Mouse (Mus musculus): ENCODE data around the gene Slc31a1. TPM values are rescaled to one million over a fixed set of nuclear protein-coding genes. Genes with fewer than 3 reads are reported as not detected.

The Slc31a1 gene
- polyA plus RNA-seq, 1 experiment = 0.09 TPM

GRCm38 (mm10) chr4:62430678-62431077, 70.2 kb downstream of the Slc31a1 start:
- H3K27me3 ChIP-seq (ENCODE audit: control insufficient read depth) = 0 out of 2 replicates have a peak, but pooled peaks cover 2% of the 10 kb centered on the region
- H3K36me3 ChIP-seq (ENCODE audit: control insufficient read depth) = peaks cover 10% of the 10 kb centered on the region

DNA sequence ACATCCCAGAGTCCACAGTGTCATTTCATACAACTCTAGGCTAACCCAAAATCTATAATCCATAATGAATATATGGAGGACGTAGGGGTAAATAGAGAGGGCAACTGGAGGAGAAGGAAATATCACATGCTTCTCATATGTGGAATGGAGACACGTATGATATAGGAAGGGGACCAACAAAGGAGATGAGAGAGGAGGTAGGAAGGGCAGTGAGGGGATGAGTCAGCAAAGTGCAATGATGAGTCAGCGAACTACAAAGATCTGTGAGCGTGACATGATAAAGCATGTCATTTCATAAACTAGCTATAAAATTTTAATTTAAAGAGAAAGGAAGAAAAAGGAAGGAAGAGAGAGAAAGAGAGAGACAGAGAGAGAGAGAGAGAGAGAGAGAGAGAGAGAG, 71.0 kb downstream of the Slc31a1 start:
- TF ChIP-seq TAL1 (IDR thresholded peaks at IDR 0.05; ENCODE audit: low read length) = no peak
- TF ChIP-seq GATA1 (IDR thresholded peaks at IDR 0.05; ENCODE audit: low read length) = no peak
- peaks cover 43% of the 10 kb centered on the region for H3K4me1 ChIP-seq (ENCODE audit: control insufficient read depth)
- H3K27me3 ChIP-seq (ENCODE audit: control insufficient read depth) = 0 out of 2 replicates have a peak, but pooled peaks cover 2% of the 10 kb centered on the region
- H3K4me3 ChIP-seq (replicated peaks) = no peak overlapping the region
- peaks cover 3% of the 10 kb centered on the region; the same call in 1 of the 2 replicates for H3K36me3 ChIP-seq (ENCODE audit: control insufficient read depth)
- H3K9me3 ChIP-seq (ENCODE audit: control insufficient read depth, low read length) = no peaks in the 10 kb centered on the region

More at GRCm38 (mm10) chr4:62430678-62431077, 70.2 kb downstream of the Slc31a1 start:
- H3K9me3 ChIP-seq (ENCODE audit: control insufficient read depth, low read length) = no peaks in the 10 kb centered on the region
- no peak for TF ChIP-seq GATA1 (IDR thresholded peaks at IDR 0.05; ENCODE audit: low read length)
- no peak for TF ChIP-seq TAL1 (IDR thresholded peaks at IDR 0.05; ENCODE audit: low read length)
- H3K4me1 ChIP-seq (ENCODE audit: control insufficient read depth) = peaks cover 43% of the 10 kb centered on the region
- no peak overlapping the region for H3K4me3 ChIP-seq (replicated peaks)

GRCm38 (mm10) chr4:62433939-62434870, 73.7 kb downstream of the Slc31a1 start:
- Histone ChIP-seq H3K4me3 (replicated peaks) (no peak overlapping the region), H3K36me3 (ENCODE audit: control insufficient read depth) (no peaks in the 10 kb centered on the region), H3K27me3 (ENCODE audit: control insufficient read depth) (no peaks in the 10 kb centered on the region), H3K9me3 (ENCODE audit: control insufficient read depth, low read length) (no peaks in the 10 kb centered on the region), H3K4me1 (ENCODE audit: control insufficient read depth) (peaks cover 28% of the 10 kb centered on the region)
- TF ChIP-seq GATA1 (IDR thresholded peaks at IDR 0.05; ENCODE audit: low read length) (no peak), TAL1 (IDR thresholded peaks at IDR 0.05; ENCODE audit: low read length) (no peak)

DNA sequence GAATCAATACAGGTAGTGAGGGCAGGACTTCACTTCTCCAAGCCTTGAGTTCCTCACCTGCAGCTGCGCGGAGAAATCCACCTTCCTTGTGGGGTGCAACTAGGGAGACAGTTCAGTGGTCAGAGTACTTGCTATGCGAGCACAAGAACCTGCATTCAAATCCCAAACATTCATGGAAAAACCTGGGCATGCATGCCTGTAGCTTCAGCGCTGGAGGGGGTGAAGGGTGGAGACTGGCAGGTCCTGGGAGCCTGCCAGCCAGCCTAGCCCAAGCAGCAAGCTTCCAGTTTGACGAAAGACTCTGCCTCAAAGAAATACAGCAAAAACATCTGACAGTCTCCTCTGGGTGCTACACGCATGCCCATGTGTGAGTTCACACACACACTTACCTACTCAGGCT, 74.6 kb downstream of the Slc31a1 start, which contains the start of gene Rnf183:
Rnf183 (minus strand) TSS at position 172 of the 400 bp plus-strand sequence.
- Histone ChIP-seq H3K9me3 (ENCODE audit: control insufficient read depth, low read length) (no peaks in the 10 kb centered on the region), H3K27me3 (ENCODE audit: control insufficient read depth) (no peaks in the 10 kb centered on the region), H3K36me3 (ENCODE audit: control insufficient read depth) (no peaks in the 10 kb centered on the region), H3K4me1 (ENCODE audit: control insufficient read depth) (peaks cover 25% of the 10 kb centered on the region), H3K4me3 (replicated peaks) (no peak within 1 kb of the TSS)
- TF ChIP-seq GATA1 (IDR thresholded peaks at IDR 0.05; ENCODE audit: low read length) (no peak), TAL1 (IDR thresholded peaks at IDR 0.05; ENCODE audit: low read length) (no peak)

DNA sequence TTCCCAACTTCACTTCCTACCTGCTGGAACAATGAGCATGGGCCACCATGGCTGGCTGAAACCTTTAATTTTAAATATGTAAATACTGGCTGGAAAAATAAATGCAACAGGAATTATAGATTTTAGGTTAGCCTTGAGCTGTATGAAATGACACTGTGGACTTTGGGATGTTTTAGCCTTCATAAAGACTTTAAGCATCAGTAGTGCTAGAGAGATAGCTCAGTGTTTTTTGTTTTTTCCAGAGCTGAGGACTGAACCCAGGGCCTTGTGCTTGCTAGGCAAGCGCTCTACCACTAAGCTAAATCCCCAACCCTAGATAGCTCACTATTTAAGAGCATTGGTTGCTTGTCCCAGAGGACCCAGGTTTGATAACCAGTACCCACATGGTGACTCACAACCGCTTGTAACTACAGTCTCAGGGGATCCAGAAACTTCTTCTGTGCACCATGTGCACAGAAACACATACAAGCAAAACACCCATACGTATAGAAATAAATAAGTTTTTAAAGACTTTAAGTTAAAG, 76.8 kb downstream of the Slc31a1 start:
- Histone ChIP-seq H3K4me1 (ENCODE audit: control insufficient read depth) (peaks cover 5% of the 10 kb centered on the region), H3K27me3 (ENCODE audit: control insufficient read depth) (no peaks in the 10 kb centered on the region), H3K4me3 (replicated peaks) (no peak overlapping the region), H3K36me3 (ENCODE audit: control insufficient read depth) (no peaks in the 10 kb centered on the region), H3K9me3 (ENCODE audit: control insufficient read depth, low read length) (no peaks in the 10 kb centered on the region; the same call in 1 of the 2 replicates)
- TF ChIP-seq TAL1 (IDR thresholded peaks at IDR 0.05; ENCODE audit: low read length) (no peak), GATA1 (IDR thresholded peaks at IDR 0.05; ENCODE audit: low read length) (no peak)

GRCm38 (mm10) chr4:62437871-62438270, 77.3 kb downstream of the Slc31a1 start:
- Histone ChIP-seq H3K9me3 (ENCODE audit: control insufficient read depth, low read length) (no peaks in the 10 kb centered on the region; the same call in 1 of the 2 replicates), H3K4me3 (replicated peaks) (no peak overlapping the region), H3K4me1 (ENCODE audit: control insufficient read depth) (peaks cover 2% of the 10 kb centered on the region), H3K27me3 (ENCODE audit: control insufficient read depth) (no peaks in the 10 kb centered on the region), H3K36me3 (ENCODE audit: control insufficient read depth) (no peaks in the 10 kb centered on the region)
- no peak for TF ChIP-seq GATA1 (IDR thresholded peaks at IDR 0.05; ENCODE audit: low read length)
- TF ChIP-seq TAL1 (IDR thresholded peaks at IDR 0.05; ENCODE audit: low read length) = no peak

- Histone ChIP-seq H3K27me3 (ENCODE audit: control insufficient read depth) (no peaks in the 10 kb centered on the region), H3K36me3 (ENCODE audit: control insufficient read depth) (no peaks in the 10 kb centered on the region), H3K9me3 (ENCODE audit: control insufficient read depth, low read length) (no peaks in the 10 kb centered on the region; the same call in 1 of the 2 replicates), H3K4me3 (replicated peaks) (no peak overlapping the region), H3K4me1 (ENCODE audit: control insufficient read depth) (no peaks in the 10 kb centered on the region)
- TF ChIP-seq TAL1 (IDR thresholded peaks at IDR 0.05; ENCODE audit: low read length) = no peak
- no peak for TF ChIP-seq GATA1 (IDR thresholded peaks at IDR 0.05; ENCODE audit: low read length)
Measured at GRCm38 (mm10) chr4:62439793-62440192, 79.3 kb downstream of the Slc31a1 start.

DNA sequence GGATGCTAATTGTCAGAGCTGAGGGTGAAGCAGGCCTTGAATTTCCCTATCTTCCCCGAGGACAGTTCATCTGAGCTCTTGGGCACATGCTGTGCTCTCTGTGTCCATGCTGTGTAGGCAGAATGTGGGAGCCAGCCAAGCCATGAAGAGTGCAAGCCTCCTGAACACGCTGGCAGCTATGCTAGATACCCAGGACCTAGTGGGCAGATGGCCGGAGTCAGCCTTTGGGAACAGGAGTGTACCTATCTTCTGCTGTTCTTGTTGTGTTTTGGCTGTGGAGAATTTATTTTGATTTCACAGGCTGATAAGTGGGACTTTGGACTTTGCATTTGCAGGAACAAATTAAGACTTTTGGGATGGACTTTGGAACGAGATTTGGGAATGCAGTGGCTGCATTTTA, 80.0 kb downstream of the Slc31a1 start:
- no peak for TF ChIP-seq TAL1 (IDR thresholded peaks at IDR 0.05; ENCODE audit: low read length)
- no peak for TF ChIP-seq GATA1 (IDR thresholded peaks at IDR 0.05; ENCODE audit: low read length)
- H3K4me3 ChIP-seq (replicated peaks) = no peak overlapping the region

GRCm38 (mm10) chr4:62440986-62441385, 80.5 kb downstream of the Slc31a1 start:
- Histone ChIP-seq H3K27me3 (ENCODE audit: control insufficient read depth) (no peaks in the 10 kb centered on the region), H3K36me3 (ENCODE audit: control insufficient read depth) (no peaks in the 10 kb centered on the region), H3K4me1 (ENCODE audit: control insufficient read depth) (no peaks in the 10 kb centered on the region), H3K9me3 (ENCODE audit: control insufficient read depth, low read length) (no peaks in the 10 kb centered on the region; the same call in 1 of the 2 replicates), H3K4me3 (replicated peaks) (no peak overlapping the region)
- TF ChIP-seq TAL1 (IDR thresholded peaks at IDR 0.05; ENCODE audit: low read length) (no peak), GATA1 (IDR thresholded peaks at IDR 0.05; ENCODE audit: low read length) (no peak)

More for the DNA sequence above, 80.0 kb downstream of the Slc31a1 start:
- no peaks in the 10 kb centered on the region for H3K27me3 ChIP-seq (ENCODE audit: control insufficient read depth)
- no peaks in the 10 kb centered on the region for H3K4me1 ChIP-seq (ENCODE audit: control insufficient read depth)
- no peaks in the 10 kb centered on the region for H3K36me3 ChIP-seq (ENCODE audit: control insufficient read depth)
- no peaks in the 10 kb centered on the region; the same call in 1 of the 2 replicates for H3K9me3 ChIP-seq (ENCODE audit: control insufficient read depth, low read length)

Other genes starting within 250 kb of the Slc31a1 start
- gene Mup21, start 209.9 kb upstream of the Slc31a1 start, polyA plus RNA-seq (2012) = not detected in 2 replicates
- not detected in 2 replicates for gene Zfp37, start 129.7 kb upstream of the Slc31a1 start, polyA plus RNA-seq (2012)
- gene Slc31a2, start 98.2 kb upstream of the Slc31a1 start, polyA plus RNA-seq (2012) = not detected in 2 replicates
- 1.4 TPM in 2 replicates for gene Fkbp15, start 179 bp upstream of the Slc31a1 start, polyA plus RNA-seq (2012)
- 1.4 and 2.1 TPM in 2 replicates for gene Cdc26, start 47.9 kb downstream of the Slc31a1 start, polyA plus RNA-seq (2012)
- gene Prpf4, start 48.1 kb downstream of the Slc31a1 start, polyA plus RNA-seq (2012) = 0.17 TPM in 2 replicates
- gene Rnf183, start 74.5 kb downstream of the Slc31a1 start, polyA plus RNA-seq (2012) = not detected in 2 replicates
- not detected in 2 replicates for gene Wdr31, start 110.2 kb downstream of the Slc31a1 start, polyA plus RNA-seq (2012)
- gene Bspry, start 119.3 kb downstream of the Slc31a1 start, polyA plus RNA-seq (2012) = 0.03 TPM in 1 of 2 replicates, not detected in the other
- 0.29 and 0.59 TPM in 2 replicates for gene Hdhd3, start 142.7 kb downstream of the Slc31a1 start, polyA plus RNA-seq (2012)
- gene Alad, start 159.2 kb downstream of the Slc31a1 start, polyA plus RNA-seq (2012) = 666 and 744 TPM in 2 replicates
- 8.0 and 9.7 TPM in 2 replicates for gene Pole3, start 164.3 kb downstream of the Slc31a1 start, polyA plus RNA-seq (2012)
- not detected in 2 replicates for gene 4933430I17Rik, start 164.6 kb downstream of the Slc31a1 start, polyA plus RNA-seq (2012)
- gene Rgs3, start 199.1 kb downstream of the Slc31a1 start, polyA plus RNA-seq (2012) = 0.02 and 0.13 TPM in 2 replicates

Data from erythroblast, embryonic 14.5 days (primary cell).